Mouse (Mus musculus) Patski (cell line): ENCODE measurements around the gene Prr15l. TPM values are rescaled to one million over a fixed set of nuclear protein-coding genes. Genes with fewer than 3 reads are reported as not detected.

Experiments
- ATAC-seq: fragments of 100-300 bp; one replicate; pipeline ENCODE4 v1.8.0; 2021
- CTCF ChIA-PET: fragments of 350-600 bp; sonication (Branson Sonifier 250); formaldehyde crosslinking; loops from one replicate; lab custom pipeline; 2022; ENCODE audit warnings: inconsistent platforms; lab: Charles Lee
- POLR2A ChIA-PET: fragments of 350-600 bp; sonication (Branson Sonifier 250); formaldehyde crosslinking; loops from one replicate; lab custom pipeline; 2022; ENCODE audit warnings: antibody characterized with exemption, inconsistent platforms; lab: Charles Lee
- DNase-seq: peaks from one replicate; pipeline ENCODE4 v3.0.0-alpha.2; 2011; ENCODE audit warnings: low read depth, low spot score
- H3K27me3 ChIP-seq: fragments of 371-371 bp; one replicate; pipeline ENCODE4 v1.5.1; 2021
- CTCF ChIP-seq: fragments of 100-300 bp; IDR thresholded peaks from one replicate; pipeline ENCODE4 v1.5.1; 2021
- in situ Hi-C: fragments of 300-500 bp; cut with MboI; formaldehyde crosslinking; loops from 3 replicates; pipeline ENCODE4 v1.11.1; 2018; ENCODE audit warnings: low pct_unique_long_range_greater_than_20kb, mixed read lengths
- polyA plus RNA-seq: library from polyadenylated mRNA; unstranded; gene quantifications from one replicate; pipeline ENCODE4 v1.2.3, GENCODE M21; 2021

Gene Prr15l
- polyA plus RNA-seq, 1 experiment from 2014 or later = 2.1 TPM

DNA sequence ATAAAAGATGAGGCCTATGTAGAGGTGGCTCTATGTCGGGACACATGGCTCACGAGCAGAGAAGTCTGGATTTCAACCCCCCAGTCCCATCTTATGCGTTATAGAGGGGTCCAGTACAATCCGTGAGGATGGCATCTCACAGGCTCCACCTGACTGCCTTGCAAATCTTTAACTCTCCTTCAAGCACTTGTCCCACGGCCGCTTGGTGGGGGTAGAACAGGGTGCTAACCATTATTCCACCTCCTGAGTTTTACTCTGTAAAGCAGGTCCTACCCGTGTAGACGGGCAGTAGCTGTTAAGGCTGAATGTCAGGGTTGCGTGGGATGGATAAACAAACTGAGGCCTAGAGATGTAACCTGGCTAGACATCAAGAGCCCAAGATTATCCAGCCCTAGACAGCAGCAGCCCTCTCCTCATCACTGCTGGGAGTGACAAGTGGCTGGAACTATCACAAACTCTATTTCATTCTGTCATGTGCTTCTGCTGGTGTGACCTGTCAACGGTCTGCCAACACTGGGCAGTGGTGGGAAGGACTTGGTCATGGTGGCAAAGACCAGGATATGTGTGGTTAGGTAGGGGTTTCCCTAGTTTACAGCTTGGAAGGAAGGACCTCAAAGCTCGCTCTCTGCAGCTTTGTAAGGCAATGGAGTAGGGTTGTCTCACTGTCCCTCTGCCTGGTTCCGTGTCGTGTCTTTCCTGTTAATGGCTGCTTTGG lies 5.8 kb downstream of the Prr15l start:
- no peaks in the 10 kb centered on the region for H3K27me3 ChIP-seq
- ATAC-seq (no peak), DNase-seq (no peak)
- TF ChIP-seq CTCF = no peak
- POLR2A ChIA-PET = no interaction called here
- in situ Hi-C loops = no loop called here
- CTCF ChIA-PET = interaction anchor here (1.1 to 2.5 kb wide), 2 partner anchors 14 to 16 kb away, joined by 3 to 13 read pairs; no protein-coding TSS in a partner anchor

DNA sequence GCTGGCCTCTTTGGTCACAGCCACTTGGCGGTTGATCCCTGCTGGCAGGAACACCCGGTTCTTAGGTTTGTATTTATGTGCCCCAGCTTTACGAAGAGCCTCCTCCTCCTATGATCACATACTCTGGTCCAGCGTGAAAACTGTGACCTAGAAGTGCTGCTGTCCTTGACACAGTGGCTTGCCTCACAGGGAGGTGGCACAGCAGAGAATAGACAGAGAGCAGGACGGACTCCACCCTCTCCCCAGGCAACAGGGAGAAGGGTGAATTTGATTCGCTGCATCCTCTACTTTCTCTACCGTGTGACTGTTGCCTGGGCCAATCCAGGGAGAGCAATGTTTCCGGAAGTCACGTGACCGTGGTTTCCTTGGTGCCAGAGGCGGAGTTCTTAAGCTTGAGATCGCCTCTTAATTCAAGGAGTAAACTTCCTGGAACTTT lies 7.0 kb downstream of the Prr15l start:
- DNase-seq (no peak), ATAC-seq (no peak)
- ChIA-PET POLR2A (interaction anchor here (0.7 to 1.0 kb wide), 2 partner anchors 15 to 643 kb away, joined by 4 to 5 read pairs; no protein-coding TSS in a partner anchor), CTCF (interaction anchor here (0.8 to 1.1 kb wide), 2 partner anchors 18 to 29 kb away, joined by 3 read pairs; no protein-coding TSS in a partner anchor)
- H3K27me3 ChIP-seq = no peaks in the 10 kb centered on the region
- in situ Hi-C loops = no loop called here
- no peak for TF ChIP-seq CTCF

DNA sequence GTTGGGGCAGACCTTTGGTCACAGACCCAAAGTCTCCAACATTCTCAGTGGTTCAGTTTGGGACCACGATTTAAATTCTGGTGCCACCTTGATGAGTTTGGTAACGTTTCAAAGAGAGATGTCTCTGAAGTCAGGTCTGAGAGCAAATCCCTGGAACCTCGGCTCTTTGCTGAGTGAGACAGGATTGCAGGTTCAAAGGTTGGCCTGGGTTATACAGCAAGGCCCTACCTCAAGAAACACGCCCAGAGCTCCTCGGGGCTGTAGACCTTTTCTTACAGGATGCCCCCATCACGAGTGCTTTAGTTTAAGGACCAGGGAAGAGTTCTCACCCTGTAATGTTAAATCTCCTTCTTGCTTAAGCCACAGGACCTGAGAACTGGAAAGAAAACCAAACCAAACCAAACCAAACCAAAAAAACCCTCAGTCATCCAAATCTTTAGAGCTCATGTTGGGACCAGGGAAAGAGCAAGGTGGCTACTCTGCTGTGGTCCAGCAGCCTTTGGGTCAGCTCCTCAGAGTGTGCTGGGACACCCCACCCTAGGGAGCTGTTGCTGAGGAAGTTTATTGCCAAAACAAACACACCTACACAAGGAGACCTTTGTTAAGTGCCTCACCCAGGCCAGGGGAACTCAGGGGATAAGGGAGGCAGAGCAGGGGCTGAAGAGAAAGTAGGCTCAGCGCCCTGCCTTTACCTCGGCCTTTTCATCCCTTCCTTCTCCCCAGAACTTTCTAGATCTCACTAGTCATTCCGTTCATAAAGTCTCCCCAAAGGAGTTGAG lies 8.2 kb downstream of the Prr15l start:
- POLR2A ChIA-PET = no interaction called here

DNA sequence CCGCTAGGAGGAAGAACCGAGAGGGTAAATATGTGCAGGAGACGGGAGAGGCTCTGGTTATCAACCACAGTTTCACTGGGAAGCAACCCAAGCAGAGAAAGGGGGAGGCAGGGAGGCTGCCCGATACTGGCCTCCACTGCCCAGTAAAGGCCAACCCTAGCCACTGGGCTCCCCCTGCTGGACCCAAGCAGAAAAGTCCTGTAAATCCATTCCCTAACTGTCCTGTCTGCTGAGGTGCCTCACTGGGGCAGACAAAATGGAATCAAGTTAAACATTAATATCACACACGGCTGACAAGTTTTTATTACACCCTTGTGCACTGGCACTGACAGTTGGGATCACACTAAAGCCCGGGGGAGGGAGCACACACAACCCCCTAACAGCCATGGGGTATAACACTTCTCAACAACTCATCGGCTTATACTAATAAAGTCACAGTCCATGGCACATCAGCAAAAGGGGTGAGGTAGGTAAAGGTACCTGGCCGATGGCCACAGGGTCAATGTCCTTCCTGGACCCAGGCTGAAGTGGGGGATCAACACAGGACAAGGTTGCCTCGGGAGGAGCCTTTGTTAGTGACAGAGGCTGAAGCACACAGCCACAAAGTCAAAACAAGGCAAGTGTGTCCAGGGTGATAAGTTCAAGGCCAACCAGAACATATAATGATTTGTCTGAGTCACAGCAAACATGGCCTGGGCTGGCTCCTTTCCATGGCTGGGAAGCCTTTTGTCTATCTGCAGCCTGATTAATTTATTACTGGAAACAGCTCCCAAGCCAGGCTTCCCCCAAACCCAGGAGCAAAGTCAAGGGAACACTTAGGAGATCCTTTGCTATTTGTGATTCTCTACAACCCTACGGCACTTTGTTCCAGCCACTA lies 9.9 kb downstream of the Prr15l start:
- in situ Hi-C loops = no loop called here
- TF ChIP-seq CTCF = peak; percentile 96
- DNase-seq (no peak), ATAC-seq (peak; percentile 85)
- no peaks in the 10 kb centered on the region for H3K27me3 ChIP-seq
- CTCF ChIA-PET = interaction anchor here (0.7 to 3.1 kb wide), 6 partner anchors 8 to 26 kb away, joined by 3 to 17 read pairs (median 8); partner anchors contain the start of gene Cdk5rap3
- POLR2A ChIA-PET = interaction anchor here (0.7 to 1.2 kb wide), 4 partner anchors 19 to 31 kb away, joined by 3 to 4 read pairs (median 3); partner anchors contain the start of gene Cdk5rap3

More for the DNA sequence above, 8.2 kb downstream of the Prr15l start:
- no peak for DNase-seq
- CTCF ChIA-PET = interaction anchor here (3.1 kb wide), 1 partner anchor 17 kb away, joined by 13 read pairs; no protein-coding TSS in a partner anchor
- no peaks in the 10 kb centered on the region for H3K27me3 ChIP-seq
- ATAC-seq = no peak
- in situ Hi-C loops = no loop called here
- no peak for TF ChIP-seq CTCF

DNA sequence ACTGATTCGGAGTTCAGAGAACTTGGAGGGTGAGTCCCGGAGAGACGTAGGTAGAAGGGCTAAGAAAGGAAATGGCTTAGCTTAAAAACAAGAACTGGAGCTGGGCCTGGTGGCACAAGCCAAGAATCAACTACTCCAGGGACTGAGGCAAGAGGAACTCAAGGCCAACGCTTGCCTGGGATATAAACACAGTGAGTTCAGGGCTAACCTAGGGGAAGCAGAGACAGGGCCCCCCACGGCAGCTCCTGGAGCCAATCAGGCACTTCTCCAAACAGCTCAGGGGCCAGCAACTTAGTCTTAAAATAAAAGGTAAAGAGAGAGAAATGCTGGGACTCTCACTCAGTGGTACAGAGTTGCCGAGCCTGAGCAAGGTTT lies 10.5 kb downstream of the Prr15l start:
- in situ Hi-C loops = no loop called here
- DNase-seq (no peak), ATAC-seq (no peak)
- no peaks in the 10 kb centered on the region for H3K27me3 ChIP-seq
- no peak for TF ChIP-seq CTCF
- POLR2A ChIA-PET = interaction anchor here (0.7 to 1.2 kb wide), 2 partner anchors 21 to 31 kb away, joined by 3 to 4 read pairs; no protein-coding TSS in a partner anchor
- CTCF ChIA-PET = interaction anchor here (1.0 to 3.1 kb wide), 5 partner anchors 9 to 25 kb away, joined by 3 to 17 read pairs (median 10); partner anchors contain the start of gene Cdk5rap3

DNA sequence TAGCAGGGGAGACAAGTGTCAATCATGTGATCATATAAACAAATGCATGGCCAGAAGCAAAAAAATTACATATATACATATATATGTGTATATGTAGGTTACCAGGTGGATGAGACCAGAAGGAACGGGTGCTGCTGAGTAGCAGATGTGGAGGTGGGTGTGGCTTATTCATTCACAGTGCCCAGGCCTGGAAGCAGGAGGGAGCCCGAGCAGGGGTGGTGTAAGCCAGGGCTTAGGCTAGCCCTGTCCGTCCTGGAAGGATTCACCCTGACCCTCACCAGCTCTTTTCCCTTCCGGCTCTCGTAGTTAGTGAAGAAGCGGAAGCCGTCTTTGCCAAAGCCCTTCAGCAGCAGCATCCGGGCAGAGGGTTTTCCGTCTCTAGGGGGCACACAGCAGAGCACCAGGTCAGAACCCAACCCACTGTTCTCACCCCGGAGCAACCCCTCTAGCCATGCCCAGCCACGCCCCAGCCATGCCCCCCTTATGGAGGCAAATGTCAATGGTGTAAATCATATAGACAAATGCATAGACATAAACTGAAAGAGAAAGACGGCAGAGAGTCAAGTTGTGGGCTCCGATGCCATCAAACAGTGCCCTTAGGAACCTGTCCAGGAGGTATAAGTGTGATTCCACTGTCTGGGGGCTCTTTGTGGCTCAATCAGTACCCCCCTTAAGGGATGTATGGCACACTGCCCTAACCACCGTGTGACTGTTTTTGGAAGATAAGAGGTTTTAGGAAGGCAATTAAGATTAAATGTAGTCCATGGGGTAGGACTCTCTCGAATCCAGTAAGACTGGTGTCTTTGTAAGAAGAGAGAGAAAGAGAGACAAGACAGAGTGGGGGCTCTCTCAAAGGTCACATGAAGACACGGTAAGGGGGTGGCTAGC lies 12.9 kb downstream of the Prr15l start:
- ChIA-PET POLR2A (no interaction called here), CTCF (interaction anchor here (0.9 kb wide), 2 partner anchors 23 to 25 kb away, joined by 3 to 5 read pairs; partner anchors contain the start of gene Cdk5rap3)
- ATAC-seq = no peak
- no peak for TF ChIP-seq CTCF
- in situ Hi-C loops = no loop called here
- no peaks in the 10 kb centered on the region for H3K27me3 ChIP-seq
- DNase-seq = no peak

DNA sequence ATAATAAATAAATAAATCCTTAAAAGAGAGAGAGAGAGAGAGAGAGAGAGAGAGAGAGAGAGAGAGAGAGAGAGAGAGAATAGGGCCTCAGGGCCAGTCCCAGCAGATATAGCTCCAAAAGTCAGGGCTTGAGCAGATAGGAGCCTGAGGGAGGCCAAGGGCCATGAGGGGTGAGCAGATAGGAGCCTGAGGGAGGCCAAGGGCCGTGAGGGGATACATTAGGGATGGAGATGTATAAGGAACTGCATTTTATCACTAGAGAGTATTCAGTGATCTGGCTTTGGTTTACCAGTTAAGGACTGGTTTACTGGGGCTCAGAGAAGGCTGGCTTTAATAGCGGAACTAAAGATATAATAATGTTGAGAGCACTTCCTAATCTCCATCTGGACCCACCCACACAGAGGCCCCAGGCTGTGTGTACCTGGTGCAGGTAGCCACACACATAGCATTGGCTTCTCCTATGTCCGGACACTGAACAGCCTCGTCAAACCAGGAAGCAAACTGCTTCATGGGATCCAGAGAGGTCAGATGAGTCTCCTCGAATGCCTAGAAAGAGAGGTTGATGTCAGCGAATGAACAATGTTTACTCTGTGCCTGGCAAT lies 14.2 kb downstream of the Prr15l start:
- TF ChIP-seq CTCF = no peak
- ChIA-PET CTCF (no interaction called here), POLR2A (interaction anchor here (0.9 kb wide), 1 partner anchor 10 kb away, joined by 3 read pairs; no protein-coding TSS in a partner anchor)
- H3K27me3 ChIP-seq = no peaks in the 10 kb centered on the region
- ATAC-seq (no peak), DNase-seq (no peak)
- in situ Hi-C loops = no loop called here

DNA sequence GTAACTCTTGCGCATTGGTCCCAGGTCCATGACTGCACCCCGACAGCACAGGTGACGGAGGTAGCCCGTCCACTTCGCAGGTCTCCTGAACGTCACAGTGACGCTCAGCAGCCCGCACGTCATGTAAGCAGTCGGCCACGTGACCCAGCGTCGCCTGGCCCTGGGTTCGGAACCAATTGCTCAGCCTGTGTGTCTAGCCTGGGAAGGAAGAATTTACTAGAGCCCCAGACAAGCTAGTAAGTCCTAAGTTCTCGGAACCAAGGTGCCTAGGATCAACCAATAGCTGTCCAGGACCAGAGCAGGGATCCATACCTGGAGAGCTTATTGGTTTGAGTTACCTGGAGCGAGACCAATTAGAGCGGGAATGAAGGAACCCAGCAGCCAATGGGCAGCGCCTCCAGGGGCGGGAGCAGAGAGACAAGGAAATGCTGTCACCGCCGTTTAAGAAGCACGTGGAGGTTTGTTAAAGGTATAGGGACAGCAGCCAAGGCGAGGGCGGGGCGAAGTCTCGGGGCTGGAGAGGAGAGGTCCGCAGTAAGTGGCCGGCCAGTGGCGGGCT lies 15.9 kb downstream of the Prr15l start, which contains the start of gene Pnpo:
Pnpo (minus strand) TSS at position 241 of the 559 bp plus-strand sequence.
- ATAC-seq = peak; percentile 97
- ChIA-PET CTCF (no interaction called here), POLR2A (interaction anchor here (1.6 kb wide), 1 partner anchor 34 kb away, joined by 5 read pairs; no protein-coding TSS in a partner anchor)
- no peaks in the 10 kb centered on the region for H3K27me3 ChIP-seq
- in situ Hi-C loops = no loop called here
- no peak for TF ChIP-seq CTCF
- peak; percentile 93 for DNase-seq
